Mouse (Mus musculus) liver, embryonic 16.5 days (tissue): Measurements from ENCODE around the gene Msgn1. TPM values are rescaled to one million over a fixed set of nuclear protein-coding genes. Genes with fewer than 3 reads are reported as not detected.

Experiments used
- ATAC-seq: fragments of 200-750 bp; cut with Nextera tagmentation; 2 replicates; pipeline ENCODE4 v1.8.0; 2017; ENCODE audit warnings: low read depth, mild to moderate bottlenecking, moderate number of reproducible peaks, moderate library complexity
- H3K27ac ChIP-seq: fragments of 300-500 bp; sonication (generic); 2 replicates; pipeline ENCODE4 v1.5.1; 2014; ENCODE audit warnings: mild to moderate bottlenecking, low read length
- H3K27me3 ChIP-seq: fragments of 300-500 bp; sonication (generic); 2 replicates; pipeline ENCODE4 v1.6.1; 2014; ENCODE audit warnings: low read depth, low read length, mixed read lengths; ENCODE audit not compliant: control insufficient read depth, insufficient read depth
- H3K36me3 ChIP-seq: fragments of 300-500 bp; sonication (generic); 2 replicates; pipeline ENCODE4 v1.6.1; 2014; ENCODE audit warnings: mild to moderate bottlenecking; ENCODE audit not compliant: control insufficient read depth, insufficient read depth
- H3K4me1 ChIP-seq: fragments of 300-500 bp; sonication (generic); 2 replicates; pipeline ENCODE4 v1.6.1; 2014; ENCODE audit warnings: low read depth, low read length, mixed read lengths; ENCODE audit not compliant: control insufficient read depth
- H3K4me2 ChIP-seq: fragments of 300-500 bp; sonication (generic); 2 replicates; pipeline ENCODE4 v1.6.1; 2014; ENCODE audit warnings: low read depth, low read length, mixed read lengths
- H3K4me3 ChIP-seq: fragments of 300-500 bp; sonication (generic); 2 replicates; pipeline ENCODE4 v1.5.1; 2014; ENCODE audit warnings: low read depth, mild to moderate bottlenecking, low read length
- H3K9ac ChIP-seq: fragments of 300-500 bp; sonication (generic); 2 replicates; pipeline ENCODE4 v1.6.1; 2014; ENCODE audit warnings: low read depth, low read length
- H3K9me3 ChIP-seq: fragments of 300-500 bp; sonication (generic); replicated peaks from 2 replicates; pipeline ENCODE4 v1.6.1; 2016; ENCODE audit warnings: low read length; ENCODE audit not compliant: control insufficient read depth
- WGBS: fragments of 180-500 bp; shearing (Covaris S2); extraction: QIAGEN DNeasy Blood & Tissue Kit; methylation state at CpG from one replicate; pipeline ENCODE4 v1.1.7; 2014; ENCODE audit not compliant: insufficient replicate concordance; 5-methylcytosine and 5-hydroxymethylcytosine counted together
- polyA plus RNA-seq: library from polyadenylated mRNA; unstranded; fragments of >200 nt; fragmentation: Nextera tagmentation; extraction: Ambion mirVana; gene quantifications from 2 replicates; pipeline ENCODE4 v1.2.1, GENCODE M21; 2015

The Msgn1 gene
- not detected in 2 replicates for polyA plus RNA-seq

DNA sequence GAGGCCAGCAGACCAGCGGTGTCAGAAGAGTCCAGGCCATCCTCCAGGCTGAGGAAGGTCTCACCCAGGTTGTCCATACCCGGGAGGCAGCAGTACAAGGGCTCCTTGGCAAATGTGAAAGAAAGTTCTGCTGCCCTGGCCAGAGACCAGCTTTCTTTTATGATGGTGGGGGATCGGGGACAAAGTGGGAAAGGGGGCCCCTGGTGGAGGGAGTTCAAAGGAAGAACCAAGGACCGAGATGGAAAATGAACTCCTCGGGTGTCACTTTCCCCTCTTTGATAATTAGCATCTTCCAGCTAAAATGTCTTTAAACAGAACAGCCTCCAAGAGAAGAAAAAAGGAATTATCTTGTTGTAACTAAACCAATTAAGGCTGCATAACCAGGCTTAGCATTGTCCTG lies at the start of gene Msgn1:
Gene Msgn1, minus strand, starts transcription at position 101 of the 400 bp plus-strand sequence.
- Histone ChIP-seq H3K4me1 (no peaks in the 10 kb centered on the region), H3K9ac (no peak within 1 kb of the TSS), H3K36me3 (no peaks in the 10 kb centered on the region), H3K27me3 (no peaks in the 10 kb centered on the region), H3K4me2 (no peak within 1 kb of the TSS), H3K4me3 (no peak within 1 kb of the TSS), H3K27ac (no peak within 1 kb of the TSS), H3K9me3 (no peaks in the 10 kb centered on the region)
- 37% methylated on average over 5 of the region's 5 CpGs for WGBS
- no peak for ATAC-seq

DNA sequence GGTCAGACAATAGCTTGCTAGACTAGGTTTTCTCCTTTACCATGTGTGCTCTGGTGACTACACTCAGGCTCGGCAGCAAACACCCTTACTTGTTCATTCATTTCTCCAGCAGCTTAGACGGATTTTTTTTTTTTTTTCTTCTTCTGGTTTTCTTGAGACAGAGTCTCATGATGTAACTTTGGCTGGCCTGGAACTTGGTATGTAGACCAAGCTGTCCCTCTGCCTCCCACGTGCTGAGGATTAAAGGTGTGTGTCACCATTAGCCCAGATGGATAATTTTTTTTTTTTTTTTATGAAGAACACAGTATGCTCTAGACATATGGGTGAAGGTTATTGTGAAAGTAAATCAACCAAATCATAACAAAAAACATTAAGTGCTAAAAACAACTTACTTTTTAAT lies 41.5 kb upstream of the Msgn1 start:
- no peak overlapping the region for H3K4me2 ChIP-seq
- H3K4me3 ChIP-seq: no peak overlapping the region
- H3K27ac ChIP-seq: no peak overlapping the region
- no peaks in the 10 kb centered on the region for H3K9me3 ChIP-seq
- ATAC-seq: no peak
- H3K36me3 ChIP-seq: peaks cover 20% of the 10 kb centered on the region
- H3K4me1 ChIP-seq: no peaks in the 10 kb centered on the region
- no peaks in the 10 kb centered on the region for H3K27me3 ChIP-seq
- WGBS: 65% methylated on average over 3 of the region's 3 CpGs
- H3K9ac ChIP-seq: no peak overlapping the region

DNA sequence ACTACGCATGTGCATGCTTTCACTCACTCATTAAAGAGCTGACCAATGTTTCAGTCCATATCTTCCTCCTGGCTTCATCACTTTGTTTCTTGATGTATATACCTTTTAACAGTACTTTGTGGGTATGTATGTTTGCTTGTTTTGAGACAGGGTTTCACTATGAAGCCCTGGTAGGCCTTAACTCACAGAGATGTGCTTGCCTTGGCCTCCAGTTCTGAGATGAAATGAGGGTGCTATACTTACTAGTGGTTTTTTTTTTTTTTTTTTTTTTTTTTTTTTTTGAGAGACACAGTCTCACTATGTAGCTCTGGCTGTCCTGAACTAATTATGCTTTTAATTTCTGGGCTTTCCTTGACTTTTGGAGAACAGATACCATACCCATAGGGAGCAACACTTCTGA lies 38.7 kb upstream of the Msgn1 start:
- H3K36me3 ChIP-seq: peaks cover 18% of the 10 kb centered on the region
- no peak for ATAC-seq
- no peak overlapping the region for H3K9ac ChIP-seq
- H3K27ac ChIP-seq: no peak overlapping the region
- H3K9me3 ChIP-seq: no peaks in the 10 kb centered on the region
- no peak overlapping the region for H3K4me3 ChIP-seq
- H3K4me2 ChIP-seq: no peak overlapping the region
- H3K4me1 ChIP-seq: no peaks in the 10 kb centered on the region
- WGBS: 89% methylated on average over 1 of the region's 1 CpGs
- no peaks in the 10 kb centered on the region for H3K27me3 ChIP-seq

DNA sequence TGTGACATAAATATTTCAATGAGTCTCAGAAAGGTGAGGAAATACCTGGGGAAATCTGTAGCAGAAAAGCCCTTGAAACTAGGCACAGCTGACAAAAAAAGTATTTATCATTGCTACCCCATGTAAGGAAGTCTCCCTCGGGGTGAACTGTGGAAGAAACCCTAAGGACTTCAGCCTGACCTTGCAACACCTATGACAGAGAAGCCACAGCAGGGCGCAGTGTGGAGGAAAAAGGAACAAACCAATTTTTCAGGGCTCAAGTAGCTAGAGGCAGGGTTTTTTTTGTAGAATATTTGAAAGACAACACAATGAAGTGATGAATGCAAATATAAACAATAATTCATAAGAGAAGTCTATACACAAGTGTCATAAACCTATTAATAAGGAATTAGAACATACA lies 27.2 kb upstream of the Msgn1 start:
- no peaks in the 10 kb centered on the region for H3K27me3 ChIP-seq

DNA sequence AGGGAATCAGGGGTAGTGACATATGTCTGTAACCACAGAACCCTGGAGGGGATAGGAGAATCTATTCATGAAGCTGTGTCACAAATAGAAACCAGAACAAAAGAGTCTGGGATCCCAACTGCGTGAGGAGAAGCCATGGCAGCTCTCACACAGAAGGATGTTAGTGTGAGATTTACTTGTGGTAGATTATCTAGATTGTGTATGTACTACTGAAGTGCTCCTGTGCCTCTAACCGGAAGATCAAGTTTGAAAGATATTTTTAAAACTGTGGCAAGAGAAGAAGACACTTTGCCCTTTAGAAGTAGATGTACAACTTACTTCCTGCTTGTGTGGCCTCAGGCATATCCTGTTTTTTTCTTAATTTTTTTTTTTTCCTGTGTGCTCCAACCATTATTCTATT lies 21.5 kb upstream of the Msgn1 start:
- no peak overlapping the region for H3K4me3 ChIP-seq
- 17% methylated on average over 2 of the region's 2 CpGs for WGBS
- no peak overlapping the region for H3K4me2 ChIP-seq
- no peaks in the 10 kb centered on the region for H3K36me3 ChIP-seq
- no peaks in the 10 kb centered on the region for H3K4me1 ChIP-seq
- H3K9me3 ChIP-seq: no peaks in the 10 kb centered on the region
- H3K27me3 ChIP-seq: no peaks in the 10 kb centered on the region
- ATAC-seq: no peak
- H3K9ac ChIP-seq: no peak overlapping the region
- no peak overlapping the region for H3K27ac ChIP-seq

More for the DNA sequence above, 27.2 kb upstream of the Msgn1 start:
- no peaks in the 10 kb centered on the region for H3K36me3 ChIP-seq
- H3K4me3 ChIP-seq: no peak overlapping the region
- WGBS: 34% methylated on average over 2 of the region's 2 CpGs
- no peak overlapping the region for H3K4me2 ChIP-seq
- H3K9me3 ChIP-seq: no peaks in the 10 kb centered on the region
- ATAC-seq: no peak
- no peak overlapping the region for H3K9ac ChIP-seq
- no peaks in the 10 kb centered on the region for H3K4me1 ChIP-seq
- no peak overlapping the region for H3K27ac ChIP-seq

DNA sequence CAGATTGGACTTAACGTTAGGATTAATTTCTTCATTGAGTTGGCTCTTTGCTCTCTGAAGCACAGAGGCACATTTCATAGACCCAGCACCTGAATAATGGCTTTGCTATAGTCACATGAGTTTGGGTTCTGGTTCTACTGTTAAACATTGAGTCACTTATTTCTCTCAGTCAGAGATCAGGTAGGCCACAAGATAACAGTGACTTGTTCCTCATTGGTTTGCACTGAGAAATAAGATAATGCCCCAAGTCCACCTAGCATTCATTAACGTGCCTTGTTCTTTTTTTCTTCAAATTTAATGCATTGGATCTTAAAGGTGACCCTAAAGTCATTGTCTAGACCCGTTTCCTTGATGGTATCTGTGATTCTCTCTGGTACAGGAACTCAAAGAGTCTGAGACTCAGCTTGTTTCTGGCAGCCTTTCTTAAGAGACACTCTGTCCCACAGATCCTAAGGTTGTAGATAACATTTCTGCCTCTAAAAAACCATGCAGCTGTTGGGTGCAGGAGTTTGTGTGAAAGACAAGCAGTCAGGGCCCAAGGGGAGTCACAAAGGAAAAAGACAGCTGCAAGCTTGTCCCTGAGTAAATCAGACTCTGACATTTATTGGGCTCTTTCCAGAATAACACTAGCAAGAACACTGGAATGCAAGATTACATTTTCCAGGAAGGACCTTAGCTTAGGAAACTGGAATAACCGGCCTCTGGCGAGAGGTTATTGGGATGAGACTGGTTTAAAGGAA lies 17.9 kb upstream of the Msgn1 start:
- Histone ChIP-seq H3K27me3 (no peaks in the 10 kb centered on the region), H3K27ac (no peak overlapping the region), H3K9ac (no peak overlapping the region), H3K4me2 (no peak overlapping the region), H3K36me3 (no peaks in the 10 kb centered on the region), H3K4me1 (no peaks in the 10 kb centered on the region), H3K9me3 (no peaks in the 10 kb centered on the region), H3K4me3 (no peak overlapping the region)
- ATAC-seq: no peak
- 45% methylated on average over 5 of the region's 5 CpGs for WGBS

DNA sequence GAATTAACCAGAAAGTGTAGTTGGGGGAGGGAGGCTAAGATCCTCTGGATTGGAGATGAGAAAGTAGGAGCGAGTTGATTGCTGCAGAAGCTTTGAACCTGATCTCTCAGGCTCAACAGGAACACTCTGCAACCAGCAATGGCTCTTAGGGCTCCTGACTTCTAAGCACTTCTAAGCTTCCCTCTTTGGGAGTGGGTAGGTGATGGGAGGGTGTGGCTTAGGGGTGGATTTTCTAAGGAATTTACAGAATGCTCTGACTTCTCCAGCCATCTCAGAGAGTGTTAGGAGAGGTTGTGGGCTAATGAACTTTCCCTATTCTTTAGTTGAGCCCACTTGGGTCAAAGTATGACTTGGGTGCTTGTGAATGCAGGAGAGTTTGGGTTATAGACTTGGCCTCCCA lies 17.4 kb upstream of the Msgn1 start:
- H3K4me2 ChIP-seq: no peak overlapping the region
- H3K27me3 ChIP-seq: no peaks in the 10 kb centered on the region
- 55% methylated on average over 1 of the region's 1 CpGs for WGBS
- no peaks in the 10 kb centered on the region for H3K4me1 ChIP-seq
- no peak overlapping the region for H3K4me3 ChIP-seq
- no peaks in the 10 kb centered on the region for H3K36me3 ChIP-seq
- H3K9me3 ChIP-seq: no peaks in the 10 kb centered on the region
- H3K27ac ChIP-seq: no peak overlapping the region
- ATAC-seq: no peak
- no peak overlapping the region for H3K9ac ChIP-seq

GRCm38 (mm10) chr12:11224722-11225121 lies 15.9 kb upstream of the Msgn1 start:
- Histone ChIP-seq H3K27me3 (no peaks in the 10 kb centered on the region), H3K27ac (no peak overlapping the region), H3K4me3 (no peak overlapping the region), H3K9ac (no peak overlapping the region), H3K36me3 (no peaks in the 10 kb centered on the region), H3K9me3 (no peaks in the 10 kb centered on the region), H3K4me1 (no peaks in the 10 kb centered on the region), H3K4me2 (no peak overlapping the region)
- WGBS: 26% methylated on average over 5 of the region's 5 CpGs
- ATAC-seq: no peak

DNA sequence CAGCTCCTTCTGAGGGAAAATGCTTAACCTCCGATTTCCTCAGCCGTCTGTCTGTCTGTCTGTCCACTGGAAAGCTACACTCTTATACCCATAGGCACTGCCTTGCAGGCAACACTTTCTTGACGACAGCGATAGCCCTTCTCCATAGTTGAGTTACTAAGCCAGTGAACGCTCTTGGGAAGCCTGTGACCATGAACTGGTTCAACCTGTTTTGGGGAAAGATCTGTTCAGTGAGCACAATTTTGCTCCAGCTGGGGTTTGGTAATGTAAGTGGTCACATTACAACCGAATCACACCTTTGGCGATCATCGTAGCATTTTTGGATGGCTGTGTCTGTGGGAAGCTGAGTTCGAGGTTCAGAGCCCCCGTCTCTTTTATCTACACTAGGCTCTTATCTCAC lies 14.3 kb upstream of the Msgn1 start:
- 62% methylated on average over 10 of the region's 10 CpGs for WGBS
- H3K36me3 ChIP-seq: no peaks in the 10 kb centered on the region
- ATAC-seq: no peak

More for the DNA sequence above, 14.3 kb upstream of the Msgn1 start:
- Histone ChIP-seq H3K4me2 (no peak overlapping the region), H3K27me3 (no peaks in the 10 kb centered on the region), H3K4me3 (no peak overlapping the region), H3K9ac (no peak overlapping the region), H3K4me1 (no peaks in the 10 kb centered on the region), H3K9me3 (no peaks in the 10 kb centered on the region), H3K27ac (no peak overlapping the region)
